Mouse (Mus musculus): ENCODE results near the gene St6gal1.
"Not testable (repeated sequence)": the region's sequence is repeated elsewhere in the genome, so short reads cannot be mapped to it uniquely, and the experiment has no call there.

St6gal1 gene

GRCm38 (mm10) chr16:23224671-23225068 is at the start of gene St6gal1:
Gene St6gal1, plus strand, starts transcription at chr16:23224740.
- peak; percentile 48 for DNase-seq (ENCODE audit: low spot score)

GRCm38 (mm10) chr16:23174855-23175254 is 49.7 kb upstream of the St6gal1 start:
- DNase-seq (ENCODE audit: low spot score): no peak

GRCm38 (mm10) chr16:23175956-23176355 is 48.6 kb upstream of the St6gal1 start:
- DNase-seq (ENCODE audit: low spot score): no peak

GRCm38 (mm10) chr16:23177856-23178255 is 46.7 kb upstream of the St6gal1 start:
- DNase-seq (ENCODE audit: low spot score): no peak

- DNase-seq (ENCODE audit: low spot score): no peak
These were observed 45.7 kb upstream of the St6gal1 start for GRCm38 (mm10) chr16:23178796-23179195.

- DNase-seq (ENCODE audit: low spot score): not testable (repeated sequence)
These were observed 45.1 kb upstream of the St6gal1 start for GRCm38 (mm10) chr16:23179436-23179835.

GRCm38 (mm10) chr16:23181054-23181453 is 43.5 kb upstream of the St6gal1 start:
- no peak for DNase-seq (ENCODE audit: low spot score)

- DNase-seq (ENCODE audit: low spot score): no peak
These were observed 43.1 kb upstream of the St6gal1 start for GRCm38 (mm10) chr16:23181487-23181886.

GRCm38 (mm10) chr16:23181942-23182597 is 42.5 kb upstream of the St6gal1 start:
- DNase-seq (ENCODE audit: low spot score): no peak

- no peak for DNase-seq (ENCODE audit: low spot score)
These were observed 38.7 kb upstream of the St6gal1 start for GRCm38 (mm10) chr16:23185824-23186223.

- DNase-seq (ENCODE audit: low spot score): no peak
These were observed 38.1 kb upstream of the St6gal1 start for GRCm38 (mm10) chr16:23186418-23186817.

- no peak for DNase-seq (ENCODE audit: low spot score)
These were observed 36.6 kb upstream of the St6gal1 start for GRCm38 (mm10) chr16:23187983-23188382.

- DNase-seq (ENCODE audit: low spot score): no peak
These were observed 34.9 kb upstream of the St6gal1 start for GRCm38 (mm10) chr16:23189612-23190011.

GRCm38 (mm10) chr16:23191560-23192242 is 32.8 kb upstream of the St6gal1 start:
- DNase-seq (ENCODE audit: low spot score): no peak

- DNase-seq (ENCODE audit: low spot score): no peak
These were observed 28.9 kb upstream of the St6gal1 start for GRCm38 (mm10) chr16:23195618-23196017.

- no peak for DNase-seq (ENCODE audit: low spot score)
These were observed 28.2 kb upstream of the St6gal1 start for GRCm38 (mm10) chr16:23196296-23196695.

- DNase-seq (ENCODE audit: low spot score): no peak
These were observed 27.7 kb upstream of the St6gal1 start for GRCm38 (mm10) chr16:23196791-23197190.

- DNase-seq (ENCODE audit: low spot score): no peak
These were observed 23.0 kb upstream of the St6gal1 start for GRCm38 (mm10) chr16:23201498-23201897.

- no peak for DNase-seq (ENCODE audit: low spot score)
These were observed 10.2 kb upstream of the St6gal1 start for GRCm38 (mm10) chr16:23214314-23214713.

- DNase-seq (ENCODE audit: low spot score): no peak
These were observed 9.2 kb upstream of the St6gal1 start for GRCm38 (mm10) chr16:23215241-23215900.

- DNase-seq (ENCODE audit: low spot score): no peak
These were observed 8.2 kb upstream of the St6gal1 start for GRCm38 (mm10) chr16:23216366-23216765.

- DNase-seq (ENCODE audit: low spot score): no peak
These were observed 6.2 kb upstream of the St6gal1 start for GRCm38 (mm10) chr16:23218313-23218712.

All from ovary, postnatal 10 days (tissue).